Comparison of ENCODE assay signal across 9 mouse cellular contexts in genomic region chr11:32331075-32331474, GRCm38 (mm10). TPM values are rescaled to one million over a fixed set of nuclear protein-coding genes. Genes with fewer than 3 reads are reported as not detected.
DNase-seq lines count a peak whose midpoint lies in the region; ATAC-seq and TF ChIP-seq lines count a peak whose summit lies in the region.
"Had no signal": no experiment of that assay in that cellular context is flagged by ENCODE, and none has a peak within 500 bp of the region (broad histone marks: within the 10 kb centered on the region; RNA-seq: fewer than 3 reads in every experiment).

No protein-coding gene starts in this region.

- no peak overlapping the region for H3K4me2 ChIP-seq in midbrain, embryonic 11.5 days
- no peak overlapping the region for H3K4me2 ChIP-seq in midbrain, embryonic 16.5 days (ENCODE audit: low read length)
- no peak overlapping the region; the same call in 1 of the 2 replicates for H3K4me2 ChIP-seq in kidney, embryonic 16.5 days (replicated peaks; ENCODE audit: low read depth, low read length)
- peak overlapping the region; percentile 18 for H3K4me2 ChIP-seq in myocyte (ENCODE audit: low read depth)

- H3K27ac ChIP-seq in midbrain, embryonic 11.5 days (ENCODE audit: low read depth, low read length), result no peak overlapping the region
- no peak overlapping the region for H3K27ac ChIP-seq in midbrain, embryonic 16.5 days (ENCODE audit: low read length)
- peak overlapping the region; percentile 41 for H3K27ac ChIP-seq in kidney, embryonic 16.5 days (ENCODE audit: low read length)

- WGBS in midbrain, embryonic 11.5 days, result 64% methylated on average over 6 of the region's 6 CpGs
- 44% methylated on average over 6 of the region's 6 CpGs for WGBS in midbrain, embryonic 16.5 days
- 23% methylated on average over 6 of the region's 6 CpGs for WGBS in kidney, embryonic 16.5 days

- no peak overlapping the region for H3K4me3 ChIP-seq in midbrain, embryonic 11.5 days (ENCODE audit: low read depth, low read length)
- no peak overlapping the region for H3K4me3 ChIP-seq in midbrain, embryonic 16.5 days (ENCODE audit: low read depth, low read length)
- H3K4me3 ChIP-seq in kidney, embryonic 16.5 days (ENCODE audit: low read length), result no peak overlapping the region
- no peak overlapping the region for H3K4me3 ChIP-seq in myocyte
- H3K4me3 ChIP-seq: megakaryocyte, embryonic 14.5 days had no signal

- TF ChIP-seq POLR2A in myocyte (IDR thresholded peaks at IDR 0.05; ENCODE audit: insufficient read length, low read depth), result no peak

- H3ac ChIP-seq in myocyte (ENCODE audit: control insufficient read depth, insufficient read length), result no peak overlapping the region

- no peaks in the 10 kb centered on the region for H3K9me3 ChIP-seq in midbrain, embryonic 11.5 days (ENCODE audit: control insufficient read depth, low read length)
- H3K9me3 ChIP-seq in midbrain, embryonic 16.5 days (replicated peaks; ENCODE audit: control insufficient read depth, low read length, poor library complexity, severe bottlenecking), result no peaks in the 10 kb centered on the region
- H3K9me3 ChIP-seq in kidney, embryonic 16.5 days (ENCODE audit: low read length), result peaks cover 3% of the 10 kb centered on the region; the same call in 1 of the 2 replicates

- H3K9ac ChIP-seq in midbrain, embryonic 11.5 days (ENCODE audit: low read length), result no peak overlapping the region
- H3K9ac ChIP-seq in midbrain, embryonic 16.5 days (ENCODE audit: low read depth, low read length), result no peak overlapping the region
- no peak overlapping the region for H3K9ac ChIP-seq in kidney, embryonic 16.5 days (replicated peaks; ENCODE audit: low read length)

- H3K79me2 ChIP-seq in myocyte (ENCODE audit: control insufficient read depth, insufficient read depth), result no peaks in the 10 kb centered on the region

- H3K4me1 ChIP-seq in midbrain, embryonic 11.5 days (ENCODE audit: control insufficient read depth, insufficient read depth, low read length), result no peaks in the 10 kb centered on the region
- H3K4me1 ChIP-seq in midbrain, embryonic 16.5 days (ENCODE audit: control insufficient read depth, insufficient read depth, low read length), result no peaks in the 10 kb centered on the region; the same call in 1 of the 2 replicates
- H3K4me1 ChIP-seq in kidney, embryonic 16.5 days (ENCODE audit: insufficient read depth, low read length), result peaks cover 12% of the 10 kb centered on the region

- no peaks in the 10 kb centered on the region for H3K27me3 ChIP-seq in midbrain, embryonic 11.5 days (ENCODE audit: control insufficient read depth, insufficient read depth, low read length)
- no peaks in the 10 kb centered on the region for H3K27me3 ChIP-seq in midbrain, embryonic 16.5 days (ENCODE audit: control insufficient read depth, insufficient read depth, low read depth, low read length)
- H3K27me3 ChIP-seq in kidney, embryonic 16.5 days (ENCODE audit: insufficient read depth, low read length), result no peaks in the 10 kb centered on the region
- no peaks in the 10 kb centered on the region for H3K27me3 ChIP-seq in myocyte (ENCODE audit: control insufficient read depth, insufficient read depth, insufficient read length)

- peak; percentile 29 for DNase-seq in adrenal gland, postnatal 10 days
- no peak for DNase-seq in adrenal gland, postnatal 25 days
- peak; percentile 8 for DNase-seq in midbrain, embryonic 11.5 days (ENCODE audit: low spot score, missing footprints)
- DNase-seq in layer of hippocampus, adult 18-20 months (ENCODE audit: low spot score in 2 of 2), result no peak
- no peak for DNase-seq in thymus, postnatal 36 days

- H3K36me3 ChIP-seq in midbrain, embryonic 11.5 days (ENCODE audit: control insufficient read depth, insufficient read depth, low read length), result no peaks in the 10 kb centered on the region
- no peaks in the 10 kb centered on the region for H3K36me3 ChIP-seq in midbrain, embryonic 16.5 days (ENCODE audit: control insufficient read depth, insufficient read depth, low read length)
- H3K36me3 ChIP-seq in kidney, embryonic 16.5 days (ENCODE audit: insufficient read depth, low read length), result no peaks in the 10 kb centered on the region
- no peaks in the 10 kb centered on the region for H3K36me3 ChIP-seq in myocyte (ENCODE audit: control insufficient read depth, insufficient read depth)

- ATAC-seq in midbrain, embryonic 11.5 days (ENCODE audit: low FRiP score), result no peak
- ATAC-seq in midbrain, embryonic 16.5 days, result no peak
- ATAC-seq in kidney, embryonic 16.5 days (ENCODE audit: low FRiP score, low TSS enrichment), result peak; percentile 49; the same call in 1 of the 2 replicates

TF ChIP-seq in myocyte, 11 proteins besides CTCF, POLR2A, EP300 and RAD21:
- TF ChIP-seq MYOD1 (IDR thresholded peaks at IDR 0.05; ENCODE audit: control insufficient read depth in 1 of 3, insufficient read length in 2 of 3, low read depth in 2 of 3) (peak; percentile 25 to 92 (median 83)), TCF3 (IDR thresholded peaks at IDR 0.05; ENCODE audit: insufficient read length, low read depth) (no peak)

RNA-seq across cellular contexts. Expression of gene Sh3pxd2b, which starts 16.5 kb away (rescaled TPM):
- 10 to 100 TPM; 14.9 to 17.2 TPM for total RNA-seq in adrenal gland, postnatal 10 days (2021)
- total RNA-seq in adrenal gland, postnatal 25 days (2021), result 4.6 and 5.1 TPM in 2 replicates
- polyA plus RNA-seq in midbrain, embryonic 11.5 days (2014; fragmentation: Nextera tagmentation; extraction: Ambion mirVana), result 21.4 and 23.2 TPM in 2 replicates
- polyA plus RNA-seq in midbrain, embryonic 16.5 days (2015; fragmentation: Nextera tagmentation; extraction: Ambion mirVana), result 21.6 and 23.4 TPM in 2 replicates
- 17.7 and 20.8 TPM in 2 replicates for polyA plus RNA-seq in kidney, embryonic 16.5 days (2015; fragmentation: Nextera tagmentation; extraction: Ambion mirVana)
- polyA plus RNA-seq in myocyte (2012; fragmentation: generic; extraction: Trizol), result 22.3 TPM
- 10 to 100 TPM; 10.0 to 12.0 TPM for total RNA-seq in layer of hippocampus, adult 18-20 months (2021)

RNA-seq across cellular contexts. Expression of gene Hbq1a, which starts 31.2 kb away (rescaled TPM):
- total RNA-seq in adrenal gland, postnatal 10 days (2021), result not detected
- not detected in 2 replicates for total RNA-seq in adrenal gland, postnatal 25 days (2021)
- polyA plus RNA-seq in midbrain, embryonic 11.5 days (2014; fragmentation: Nextera tagmentation; extraction: Ambion mirVana), result 0.30 and 0.77 TPM in 2 replicates
- polyA plus RNA-seq in midbrain, embryonic 16.5 days (2015; fragmentation: Nextera tagmentation; extraction: Ambion mirVana), result 1.7 and 2.0 TPM in 2 replicates
- 0.37 and 0.78 TPM in 2 replicates for polyA plus RNA-seq in kidney, embryonic 16.5 days (2015; fragmentation: Nextera tagmentation; extraction: Ambion mirVana)
- polyA plus RNA-seq in myocyte (2012; fragmentation: generic; extraction: Trizol), result 0.24 TPM
- 1 to 10 TPM in 1 of 2 experiments, under 1 TPM in 1; 0.97 to 1.3 TPM for total RNA-seq in layer of hippocampus, adult 18-20 months (2021)

RNA-seq across cellular contexts. Expression of gene Hba-a2, which starts 34.8 kb away (rescaled TPM):
- total RNA-seq in adrenal gland, postnatal 10 days (2021), result 1,000 to 10,000 TPM; 3,094 to 3,969 TPM
- total RNA-seq in adrenal gland, postnatal 25 days (2021), result 1,730 and 2,563 TPM in 2 replicates
- 5,591 and 5,690 TPM in 2 replicates for polyA plus RNA-seq in midbrain, embryonic 11.5 days (2014; fragmentation: Nextera tagmentation; extraction: Ambion mirVana)
- 5,737 and 6,589 TPM in 2 replicates for polyA plus RNA-seq in midbrain, embryonic 16.5 days (2015; fragmentation: Nextera tagmentation; extraction: Ambion mirVana)
- 10,418 and 11,416 TPM in 2 replicates for polyA plus RNA-seq in kidney, embryonic 16.5 days (2015; fragmentation: Nextera tagmentation; extraction: Ambion mirVana)
- not detected for polyA plus RNA-seq in myocyte (2012; fragmentation: generic; extraction: Trizol)
- 100 to 1,000 TPM; 253 to 257 TPM for total RNA-seq in layer of hippocampus, adult 18-20 months (2021)

RNA-seq across cellular contexts. Expression of gene Hbq1b, which starts 44.3 kb away (rescaled TPM):
- total RNA-seq in adrenal gland, postnatal 10 days (2021), result 1 to 10 TPM in 1 of 2 experiments, under 1 TPM in 1; 0.87 to 2.2 TPM
- total RNA-seq in adrenal gland, postnatal 25 days (2021), result 0.64 TPM in 1 of 2 replicates, not detected in the other
- 6.9 and 7.2 TPM in 2 replicates for polyA plus RNA-seq in midbrain, embryonic 11.5 days (2014; fragmentation: Nextera tagmentation; extraction: Ambion mirVana)
- 1.1 and 1.5 TPM in 2 replicates for polyA plus RNA-seq in midbrain, embryonic 16.5 days (2015; fragmentation: Nextera tagmentation; extraction: Ambion mirVana)
- polyA plus RNA-seq in kidney, embryonic 16.5 days (2015; fragmentation: Nextera tagmentation; extraction: Ambion mirVana), result 1.1 and 1.5 TPM in 2 replicates
- 0.16 TPM for polyA plus RNA-seq in myocyte (2012; fragmentation: generic; extraction: Trizol)
- total RNA-seq in layer of hippocampus, adult 18-20 months (2021), result 1 to 10 TPM in 1 of 2 experiments, not detected in 1; 1.6 TPM

RNA-seq across cellular contexts. Expression of gene Hba-a1, which starts 47.8 kb away (rescaled TPM):
- total RNA-seq in adrenal gland, postnatal 10 days (2021), result 1,000 to 10,000 TPM; 3,856 to 4,787 TPM
- total RNA-seq in adrenal gland, postnatal 25 days (2021), result 2,198 and 2,224 TPM in 2 replicates
- 2,946 and 2,965 TPM in 2 replicates for polyA plus RNA-seq in midbrain, embryonic 11.5 days (2014; fragmentation: Nextera tagmentation; extraction: Ambion mirVana)
- 2,278 and 2,570 TPM in 2 replicates for polyA plus RNA-seq in midbrain, embryonic 16.5 days (2015; fragmentation: Nextera tagmentation; extraction: Ambion mirVana)
- 4,198 and 4,493 TPM in 2 replicates for polyA plus RNA-seq in kidney, embryonic 16.5 days (2015; fragmentation: Nextera tagmentation; extraction: Ambion mirVana)
- 12.3 TPM for polyA plus RNA-seq in myocyte (2012; fragmentation: generic; extraction: Trizol)
- total RNA-seq in layer of hippocampus, adult 18-20 months (2021), result 100 to 1,000 TPM; 298 to 318 TPM

Comparison
In these comparisons a context has a peak if more than half of its experiments do, and no peak if none do; other contexts are left out.
1. DNase-seq: peak in adrenal gland, postnatal 10 days (single experiment) and midbrain, embryonic 11.5 days (single experiment); none in adrenal gland, postnatal 25 days (single experiment), layer of hippocampus, adult 18-20 months (0 of 2) and thymus, postnatal 36 days (0 of 2).
2. RNA of gene Hba-a2, which starts 34.8 kb away (polyA plus RNA-seq): 10,418 to 11,416 TPM in kidney, embryonic 16.5 days, 5,737 to 6,589 TPM in midbrain, embryonic 16.5 days and 5,591 to 5,690 TPM in midbrain, embryonic 11.5 days; not detected in myocyte (single experiment); every median in the first group is over 1,000 times any median in the second.